Mouse (Mus musculus): ENCODE data around the gene S1pr5. TPM values are rescaled to one million over a fixed set of nuclear protein-coding genes. Genes with fewer than 3 reads are reported as not detected.

The S1pr5 gene
- total and polyA plus RNA-seq, 3 experiments, result not detected

- DNase-seq (ENCODE audit: extremely low read depth), result no peak
- dilution Hi-C loops (cut with MboI; ENCODE audit: extremely low pct_ligation_motif_present, extremely low pct_unique_long_range_greater_than_20kb, low sequenced_read_pairs) (no loop called here), in situ Hi-C loops (cut with MboI; ENCODE audit: low pct_ligation_motif_present, low pct_unique_long_range_greater_than_20kb, low sequenced_read_pairs) (no loop called here)
- H3K4me1 ChIP-seq (ENCODE audit: control insufficient read depth in 1 of 2, insufficient read depth in 2 of 2), result peaks cover 17 to 35% of the 10 kb centered on the region in 2 experiments
- H3K79me2 ChIP-seq (replicated peaks; ENCODE audit: control insufficient read depth, extremely low read depth, insufficient read depth, poor library complexity, severe bottlenecking), result peaks cover 18% of the 10 kb centered on the region
- H3K27me3 ChIP-seq (replicated peaks), result peaks cover 4% of the 10 kb centered on the region
- peak overlapping the region; percentile 77 to 98 (median 88) for H3K4me3 ChIP-seq (replicated peaks in 1 of 3; ENCODE audit: low read depth in 2 of 3, low read length in 2 of 3, poor library complexity in 1 of 3)
- H3K36me3 ChIP-seq (replicated peaks in 1 of 2; ENCODE audit: control insufficient read depth in 1 of 2, insufficient read depth in 1 of 2, low read length in 1 of 2), result peaks cover 17 to 46% of the 10 kb centered on the region in 2 experiments
- H3K4me2 ChIP-seq (ENCODE audit: insufficient read depth, low read depth, poor library complexity, severe bottlenecking), result peak overlapping the region; percentile 89
- H3K9me3 ChIP-seq (replicated peaks; ENCODE audit: low read length), result no peaks in the 10 kb centered on the region
- H3K27ac ChIP-seq (ENCODE audit: insufficient read depth, low read depth), result 0 out of 2 replicates have a peak overlapping the region, but pooled peaks have one; percentile 1
- peak; percentile 79 for TF ChIP-seq BHLHE40 (IDR thresholded peaks at IDR 0.05; ENCODE audit: low read depth, low read length)
- no peak for TF ChIP-seq RAD21 (IDR thresholded peaks at IDR 0.05; ENCODE audit: low read depth, low read length)
- H3K9ac ChIP-seq (ENCODE audit: insufficient read depth, low read depth), result peak overlapping the region; percentile 11; the same call in 1 of the 2 replicates
Observed at GRCm38 (mm10) chr9:21236991-21237367, 11.3 kb downstream of the S1pr5 start.

DNA sequence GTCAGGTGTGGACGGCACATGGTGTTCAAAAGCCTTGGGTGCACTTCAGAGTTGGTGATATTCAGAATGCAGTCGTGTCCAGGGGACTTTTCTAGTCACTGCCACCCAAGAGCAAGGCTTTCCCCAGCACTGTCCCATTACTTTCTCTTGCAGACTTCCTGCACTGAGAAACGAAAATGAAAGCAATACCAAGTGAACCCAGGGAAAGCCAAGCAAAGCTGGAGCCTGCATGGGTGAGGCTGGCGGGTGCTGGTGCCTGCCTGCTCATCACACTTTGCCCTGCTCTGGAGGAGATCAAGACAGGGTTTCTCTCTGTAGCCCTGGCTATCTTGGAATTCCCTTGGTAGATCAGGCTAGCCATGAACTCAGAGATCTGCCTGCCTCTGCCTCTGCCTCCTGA lies 12.9 kb downstream of the S1pr5 start:
- dilution Hi-C loops (cut with MboI; ENCODE audit: extremely low pct_ligation_motif_present, extremely low pct_unique_long_range_greater_than_20kb, low sequenced_read_pairs) (no loop called here), in situ Hi-C loops (cut with MboI; ENCODE audit: low pct_ligation_motif_present, low pct_unique_long_range_greater_than_20kb, low sequenced_read_pairs) (no loop called here)
- no peak for TF ChIP-seq NELFE (IDR thresholded peaks at IDR 0.05; ENCODE audit: low read depth, low read length)
- peak; percentile 56 for TF ChIP-seq IRF4 (IDR thresholded peaks at IDR 0.05; ENCODE audit: low read depth, low read length)
- no peak overlapping the region; the same call in 1 of the 2 replicates for H3K4me2 ChIP-seq (ENCODE audit: insufficient read depth, low read depth, poor library complexity, severe bottlenecking)
- H3K27me3 ChIP-seq (replicated peaks), result no peaks in the 10 kb centered on the region
- peak overlapping the region; percentile 68 for H3K27ac ChIP-seq (ENCODE audit: insufficient read depth, low read depth)
- peaks cover 17 to 32% of the 10 kb centered on the region in 2 experiments for H3K4me1 ChIP-seq (ENCODE audit: control insufficient read depth in 1 of 2, insufficient read depth in 2 of 2)
- no peak overlapping the region for H3K9ac ChIP-seq (ENCODE audit: insufficient read depth, low read depth)
- H3K4me3 ChIP-seq (replicated peaks in 1 of 3; ENCODE audit: low read depth in 2 of 3, low read length in 2 of 3, poor library complexity in 1 of 3), result peak overlapping the region in 1 of 3 experiments; percentile 17
- H3K79me2 ChIP-seq (replicated peaks; ENCODE audit: control insufficient read depth, extremely low read depth, insufficient read depth, poor library complexity, severe bottlenecking), result peaks cover 18% of the 10 kb centered on the region
- peak; percentile 30 for DNase-seq (ENCODE audit: extremely low read depth)
- H3K9me3 ChIP-seq (replicated peaks; ENCODE audit: low read length), result no peaks in the 10 kb centered on the region
- peaks cover 31 to 63% of the 10 kb centered on the region in 2 experiments for H3K36me3 ChIP-seq (replicated peaks in 1 of 2; ENCODE audit: control insufficient read depth in 1 of 2, insufficient read depth in 1 of 2, low read length in 1 of 2)

GRCm38 (mm10) chr9:21233805-21234204 lies 14.4 kb downstream of the S1pr5 start:
- Histone ChIP-seq H3K9ac (ENCODE audit: insufficient read depth, low read depth) (no peak overlapping the region), H3K27ac (ENCODE audit: insufficient read depth, low read depth) (no peak overlapping the region), H3K4me1 (ENCODE audit: control insufficient read depth in 1 of 2, insufficient read depth in 2 of 2) (peaks cover 15 to 26% of the 10 kb centered on the region in 2 experiments), H3K4me2 (ENCODE audit: insufficient read depth, low read depth, poor library complexity, severe bottlenecking) (no peak overlapping the region), H3K27me3 (replicated peaks) (no peaks in the 10 kb centered on the region), H3K79me2 (replicated peaks; ENCODE audit: control insufficient read depth, extremely low read depth, insufficient read depth, poor library complexity, severe bottlenecking) (peaks cover 18% of the 10 kb centered on the region), H3K36me3 (replicated peaks in 1 of 2; ENCODE audit: control insufficient read depth in 1 of 2, insufficient read depth in 1 of 2, low read length in 1 of 2) (peaks cover 43 to 78% of the 10 kb centered on the region in 2 experiments), H3K4me3 (replicated peaks in 1 of 3; ENCODE audit: low read depth in 2 of 3, low read length in 2 of 3, poor library complexity in 1 of 3) (no peak overlapping the region), H3K9me3 (replicated peaks; ENCODE audit: low read length) (no peaks in the 10 kb centered on the region)
- no peak for TF ChIP-seq NELFE (IDR thresholded peaks at IDR 0.05; ENCODE audit: low read depth, low read length)
- no peak for TF ChIP-seq MXI1 (IDR thresholded peaks at IDR 0.05; ENCODE audit: low read depth, low read length)
- TF ChIP-seq CTCF (conservative IDR thresholded peaks at IDR 0.05 in 1 of 2, IDR thresholded peaks at IDR 0.05 in 1 of 2; ENCODE audit: low read depth in 2 of 2, low read length in 2 of 2), result no peak
- TF ChIP-seq TBP (conservative IDR thresholded peaks at IDR 0.05; ENCODE audit: low read depth, low read length), result no peak
- DNase-seq (ENCODE audit: extremely low read depth), result no peak
- dilution Hi-C loops (cut with MboI; ENCODE audit: extremely low pct_ligation_motif_present, extremely low pct_unique_long_range_greater_than_20kb, low sequenced_read_pairs), result no loop called here
- in situ Hi-C loops (cut with MboI; ENCODE audit: low pct_ligation_motif_present, low pct_unique_long_range_greater_than_20kb, low sequenced_read_pairs), result no loop called here

Data from CH12.LX (cell line).